Mouse (Mus musculus) cerebellum, adult 2 months (tissue): ENCODE data around the gene Rsrc1.

Experiments used
- CTCF ChIP-seq: fragments of 200-500 bp; IDR thresholded peaks from 2 replicates; pipeline ENCODE4 v1.5.1; 2011; ENCODE audit warnings: low read depth, mild to moderate bottlenecking, control low read depth, low read length, moderate library complexity, borderline replicate concordance; ENCODE audit not compliant: insufficient read depth
- POLR2A ChIP-seq: fragments of 200-500 bp; IDR thresholded peaks from 2 replicates; pipeline ENCODE4 v1.6.1; 2011; ENCODE audit warnings: low read length, control low read depth, borderline replicate concordance; ENCODE audit not compliant: insufficient read depth

GRCm38 (mm10) chr3:66967508-66967907 lies 13.7 kb upstream of the Rsrc1 start:
- TF ChIP-seq CTCF (no peak), POLR2A (no peak)
